Mouse (Mus musculus): ENCODE data around the gene Crocc2. TPM values are rescaled to one million over a fixed set of nuclear protein-coding genes. Genes with fewer than 3 reads are reported as not detected.
"Not testable (repeated sequence)": the region's sequence is repeated elsewhere in the genome, so short reads cannot be mapped to it uniquely, and the experiment has no call there.

Crocc2 gene
- polyA plus RNA-seq, 1 experiment from 2014 or later, result 0.32 TPM

- H3K27ac ChIP-seq (replicated peaks; ENCODE audit: low read depth, low read length), result no peak overlapping the region
- 3% methylated on average over 4 of the region's 4 CpGs for WGBS
- no peak overlapping the region for H3K4me3 ChIP-seq (ENCODE audit: low read depth, low read length)
- peak; percentile 99 for DNase-seq (ENCODE audit: low spot score)
- H3K36me3 ChIP-seq (ENCODE audit: control insufficient read depth, insufficient read depth, low read length), result no peaks in the 10 kb centered on the region
- H3K4me1 ChIP-seq (ENCODE audit: control insufficient read depth, insufficient read depth, low read length), result peaks cover 26% of the 10 kb centered on the region; the same call in 1 of the 2 replicates
- no peak overlapping the region for H3K4me2 ChIP-seq (ENCODE audit: low read depth, severe bottlenecking)
- H3K9ac ChIP-seq (ENCODE audit: low read length), result no peak overlapping the region
- no peaks in the 10 kb centered on the region for H3K27me3 ChIP-seq (ENCODE audit: control insufficient read depth, insufficient read depth, low read length)
- no peaks in the 10 kb centered on the region for H3K9me3 ChIP-seq (ENCODE audit: control insufficient read depth, low read length)
- peak; percentile 45; the same call in 1 of the 2 replicates for ATAC-seq (ENCODE audit: insufficient number of reproducible peaks, low FRiP score, low TSS enrichment, low read depth)
Observed at GRCm38 (mm10) chr1:93174399-93174798, 5.9 kb downstream of the Crocc2 start.

GRCm38 (mm10) chr1:93175849-93176248 lies 7.3 kb downstream of the Crocc2 start:
- no peaks in the 10 kb centered on the region for H3K27me3 ChIP-seq (ENCODE audit: control insufficient read depth, insufficient read depth, low read length)
- ATAC-seq (ENCODE audit: insufficient number of reproducible peaks, low FRiP score, low TSS enrichment, low read depth) (0 out of 2 replicates have a peak, but pooled peaks have one; percentile 10), DNase-seq (ENCODE audit: low spot score) (peak; percentile 51)
- no peak overlapping the region; the same call in 1 of the 2 replicates for H3K4me3 ChIP-seq (ENCODE audit: low read depth, low read length)
- H3K27ac ChIP-seq (replicated peaks; ENCODE audit: low read depth, low read length), result peak overlapping the region; percentile 94
- 11% methylated on average over 6 of the region's 6 CpGs for WGBS
- peak overlapping the region; percentile 64 for H3K4me2 ChIP-seq (ENCODE audit: low read depth, severe bottlenecking)
- H3K36me3 ChIP-seq (ENCODE audit: control insufficient read depth, insufficient read depth, low read length), result no peaks in the 10 kb centered on the region
- H3K9ac ChIP-seq (ENCODE audit: low read length), result peak overlapping the region; percentile 42
- H3K4me1 ChIP-seq (ENCODE audit: control insufficient read depth, insufficient read depth, low read length), result peaks cover 26% of the 10 kb centered on the region; the same call in 1 of the 2 replicates
- H3K9me3 ChIP-seq (ENCODE audit: control insufficient read depth, low read length), result no peaks in the 10 kb centered on the region

DNA sequence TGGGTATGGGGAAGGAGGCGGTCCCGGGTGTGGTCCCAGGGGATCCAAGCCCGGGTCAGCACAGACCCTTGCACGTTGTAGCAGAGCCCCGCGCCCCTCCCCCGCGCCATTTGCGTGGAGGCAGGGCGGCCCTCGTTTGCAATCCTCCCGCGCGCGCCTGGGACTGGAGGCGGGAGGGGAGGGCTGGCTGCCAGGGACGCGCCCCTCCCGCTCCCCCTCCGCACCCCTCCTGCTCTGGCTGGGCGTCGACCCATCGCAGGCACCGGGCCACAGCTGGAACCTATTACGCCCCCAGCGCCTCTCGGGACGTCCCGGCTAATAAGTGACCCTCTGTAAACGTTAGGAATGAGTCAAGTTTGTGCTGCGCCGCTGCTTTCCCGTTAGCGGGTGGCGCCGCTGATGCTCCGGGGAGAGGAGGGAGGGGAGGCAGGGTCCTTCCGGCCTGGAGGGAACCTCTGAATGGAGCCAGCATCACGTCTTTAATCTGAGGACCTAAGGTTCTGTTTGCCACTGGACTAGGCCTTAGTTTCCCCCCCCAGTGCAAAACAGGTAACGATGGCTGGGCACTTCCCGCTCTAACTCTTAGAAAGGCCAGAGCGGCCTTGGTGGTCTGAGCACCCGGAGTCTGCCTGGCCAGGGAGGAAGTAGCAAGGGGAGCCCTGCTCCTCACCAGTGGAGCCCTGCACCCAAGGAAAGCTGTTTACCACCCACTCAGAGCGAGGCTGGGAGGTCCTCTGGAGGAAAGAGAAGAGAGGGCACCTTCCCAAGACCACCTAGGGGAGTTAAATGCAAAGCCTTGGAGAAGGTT lies 8.2 kb downstream of the Crocc2 start:
- DNase-seq (ENCODE audit: low spot score) (peak; percentile 95), ATAC-seq (ENCODE audit: insufficient number of reproducible peaks, low FRiP score, low TSS enrichment, low read depth) (peak; percentile 90)
- WGBS, result under 1% methylated on average over 37 of the region's 44 CpGs
- Histone ChIP-seq H3K27me3 (ENCODE audit: control insufficient read depth, insufficient read depth, low read length) (no peaks in the 10 kb centered on the region), H3K27ac (replicated peaks; ENCODE audit: low read depth, low read length) (peak overlapping the region; percentile 94), H3K4me3 (ENCODE audit: low read depth, low read length) (peak overlapping the region; percentile 15), H3K9me3 (ENCODE audit: control insufficient read depth, low read length) (no peaks in the 10 kb centered on the region), H3K4me1 (ENCODE audit: control insufficient read depth, insufficient read depth, low read length) (peaks cover 26% of the 10 kb centered on the region; the same call in 1 of the 2 replicates), H3K9ac (ENCODE audit: low read length) (peak overlapping the region; percentile 45), H3K36me3 (ENCODE audit: control insufficient read depth, insufficient read depth, low read length) (no peaks in the 10 kb centered on the region), H3K4me2 (ENCODE audit: low read depth, severe bottlenecking) (peak overlapping the region; percentile 64)

DNA sequence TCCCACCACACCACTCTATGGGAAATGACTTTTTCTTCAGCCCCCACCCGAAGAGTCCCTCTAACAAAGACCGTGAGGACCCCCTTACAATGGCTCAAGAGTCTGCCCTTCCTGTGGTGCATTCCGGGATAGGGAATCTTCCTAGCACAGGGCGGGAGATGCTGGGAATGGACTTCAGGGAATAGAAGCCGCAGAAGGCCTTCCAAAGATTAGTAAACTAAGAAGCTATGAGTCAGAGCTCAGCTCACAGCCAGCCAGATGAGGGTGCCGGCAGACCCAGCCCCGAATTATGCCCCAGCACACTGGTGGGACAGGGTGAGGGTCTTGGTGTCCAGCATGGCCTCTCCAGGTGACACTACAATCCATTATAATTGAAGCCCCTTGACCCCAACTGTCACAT lies 13.8 kb downstream of the Crocc2 start:
- Histone ChIP-seq H3K9ac (ENCODE audit: low read length) (no peak overlapping the region), H3K4me3 (ENCODE audit: low read depth, low read length) (no peak overlapping the region), H3K9me3 (ENCODE audit: control insufficient read depth, low read length) (no peaks in the 10 kb centered on the region), H3K4me1 (ENCODE audit: control insufficient read depth, insufficient read depth, low read length) (peaks cover 11% of the 10 kb centered on the region; the same call in 1 of the 2 replicates), H3K27me3 (ENCODE audit: control insufficient read depth, insufficient read depth, low read length) (no peaks in the 10 kb centered on the region), H3K27ac (replicated peaks; ENCODE audit: low read depth, low read length) (no peak overlapping the region), H3K4me2 (ENCODE audit: low read depth, severe bottlenecking) (no peak overlapping the region), H3K36me3 (ENCODE audit: control insufficient read depth, insufficient read depth, low read length) (no peaks in the 10 kb centered on the region)
- DNase-seq (ENCODE audit: low spot score) (no peak), ATAC-seq (ENCODE audit: insufficient number of reproducible peaks, low FRiP score, low TSS enrichment, low read depth) (no peak)
- WGBS, result 91% methylated on average over 7 of the region's 7 CpGs

DNA sequence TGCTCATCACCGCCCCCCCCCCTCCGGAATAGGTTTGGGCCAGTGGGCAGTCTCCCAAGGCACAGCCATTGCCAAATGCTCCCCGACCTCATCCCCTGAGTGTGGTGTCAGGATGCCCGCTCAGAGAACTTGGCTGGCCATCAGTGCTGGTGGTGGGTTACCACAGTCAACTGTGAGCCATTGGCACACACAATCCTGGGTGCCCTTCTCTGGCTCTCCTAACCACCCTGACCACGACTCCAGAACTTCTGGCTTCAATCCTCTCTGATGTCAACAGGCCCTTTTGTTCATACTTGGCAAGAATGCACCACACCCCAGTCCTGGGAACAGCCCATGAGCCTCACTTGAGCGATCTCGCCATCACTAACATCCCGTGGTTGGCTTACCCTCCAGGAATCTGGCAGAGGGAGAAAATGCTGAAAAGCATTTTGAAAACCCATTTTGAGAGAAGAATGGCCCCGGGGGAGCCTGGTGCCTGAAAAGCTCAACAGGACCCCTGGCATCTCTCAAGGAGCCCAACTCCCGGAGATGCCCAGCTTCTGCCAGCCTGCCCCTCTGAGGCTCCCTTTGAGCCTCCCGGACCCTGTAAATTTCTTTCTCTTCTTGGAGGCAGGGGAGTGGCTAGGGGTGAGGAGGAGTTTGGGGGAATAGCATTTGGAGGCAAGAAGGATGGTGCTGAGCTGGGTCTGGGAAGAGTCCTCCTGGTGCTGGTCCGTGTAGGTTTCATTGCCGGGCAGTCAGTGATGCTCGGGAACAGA lies 15.7 kb downstream of the Crocc2 start:
- no peak overlapping the region for H3K4me2 ChIP-seq (ENCODE audit: low read depth, severe bottlenecking)
- no peaks in the 10 kb centered on the region for H3K4me1 ChIP-seq (ENCODE audit: control insufficient read depth, insufficient read depth, low read length)
- no peak overlapping the region for H3K9ac ChIP-seq (ENCODE audit: low read length)
- no peak for ATAC-seq (ENCODE audit: insufficient number of reproducible peaks, low FRiP score, low TSS enrichment, low read depth)
- WGBS, result 81% methylated on average over 14 of the region's 14 CpGs
- no peaks in the 10 kb centered on the region for H3K27me3 ChIP-seq (ENCODE audit: control insufficient read depth, insufficient read depth, low read length)
- H3K27ac ChIP-seq (replicated peaks; ENCODE audit: low read depth, low read length), result no peak overlapping the region
- DNase-seq (ENCODE audit: low spot score), result no peak
- H3K4me3 ChIP-seq (ENCODE audit: low read depth, low read length), result no peak overlapping the region
- H3K9me3 ChIP-seq (ENCODE audit: control insufficient read depth, low read length), result no peaks in the 10 kb centered on the region
- no peaks in the 10 kb centered on the region for H3K36me3 ChIP-seq (ENCODE audit: control insufficient read depth, insufficient read depth, low read length)

DNA sequence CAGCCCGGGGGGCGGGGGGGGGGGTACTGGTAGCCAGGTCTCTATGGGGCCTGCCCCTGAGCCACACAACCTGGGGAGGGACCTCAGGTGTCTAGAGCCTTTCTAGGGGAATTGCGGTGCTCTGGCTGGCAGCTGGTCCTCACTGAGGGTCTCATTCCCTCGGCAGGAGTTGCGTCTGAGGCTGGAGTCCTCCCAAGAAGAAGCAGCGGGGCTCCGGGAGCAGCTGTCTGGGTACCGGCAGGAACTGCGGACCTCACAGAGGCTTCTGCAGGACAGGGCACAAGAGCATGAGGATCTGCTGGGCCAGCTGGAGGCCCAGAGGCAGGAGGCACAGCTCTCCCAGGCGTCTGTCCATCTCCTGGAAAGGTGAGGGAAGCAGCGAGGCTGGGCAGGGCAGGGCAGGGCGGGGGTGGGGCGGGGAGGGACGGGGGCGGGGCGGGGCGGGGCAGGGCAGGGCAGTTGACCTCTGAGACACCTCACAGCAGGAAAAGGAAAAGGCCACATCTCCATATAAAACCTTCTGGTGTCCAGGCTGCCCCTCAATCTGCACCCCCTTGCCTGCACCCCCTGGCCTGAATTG lies 22.3 kb downstream of the Crocc2 start:
- peak overlapping the region; percentile 33; the same call in 1 of the 2 replicates for H3K4me2 ChIP-seq (ENCODE audit: low read depth, severe bottlenecking)
- no peak overlapping the region for H3K9ac ChIP-seq (ENCODE audit: low read length)
- no peak overlapping the region for H3K27ac ChIP-seq (replicated peaks; ENCODE audit: low read depth, low read length)
- WGBS, result 5% methylated on average over 13 of the region's 17 CpGs
- H3K9me3 ChIP-seq (ENCODE audit: control insufficient read depth, low read length), result 0 out of 2 replicates have a peak, but pooled peaks cover 3% of the 10 kb centered on the region
- no peaks in the 10 kb centered on the region for H3K27me3 ChIP-seq (ENCODE audit: control insufficient read depth, insufficient read depth, low read length)
- no peak for ATAC-seq (ENCODE audit: insufficient number of reproducible peaks, low FRiP score, low TSS enrichment, low read depth)
- DNase-seq (ENCODE audit: low spot score), result no peak
- no peaks in the 10 kb centered on the region for H3K36me3 ChIP-seq (ENCODE audit: control insufficient read depth, insufficient read depth, low read length)
- H3K4me3 ChIP-seq (ENCODE audit: low read depth, low read length), result no peak overlapping the region
- no peaks in the 10 kb centered on the region for H3K4me1 ChIP-seq (ENCODE audit: control insufficient read depth, insufficient read depth, low read length)

DNA sequence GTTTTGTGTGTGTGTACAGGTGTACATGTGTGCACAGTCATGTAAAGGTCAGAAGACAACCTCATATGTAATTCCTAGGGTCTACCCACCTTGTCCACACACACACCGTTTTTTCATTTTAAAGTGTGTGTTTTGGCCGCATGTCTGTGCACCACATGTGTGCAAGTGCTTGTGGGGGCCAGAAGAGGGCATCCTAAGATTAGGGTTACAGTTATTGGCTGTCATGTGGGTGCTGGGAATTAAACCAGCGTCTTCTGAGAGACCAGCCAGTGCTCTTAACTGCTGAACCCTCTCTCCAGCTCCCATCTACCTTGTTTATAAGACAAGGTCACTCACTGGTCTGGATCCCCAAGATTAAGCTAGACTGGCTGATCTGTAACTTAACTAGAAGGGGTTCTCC lies 26.4 kb downstream of the Crocc2 start:
- ATAC-seq (ENCODE audit: insufficient number of reproducible peaks, low FRiP score, low TSS enrichment, low read depth), result no peak
- 89% methylated on average over 3 of the region's 3 CpGs for WGBS
- no peaks in the 10 kb centered on the region for H3K36me3 ChIP-seq (ENCODE audit: control insufficient read depth, insufficient read depth, low read length)

GRCm38 (mm10) chr1:93197454-93197853 lies 28.9 kb downstream of the Crocc2 start:
- 90% methylated on average over 2 of the region's 2 CpGs for WGBS
- not testable (repeated sequence) for ATAC-seq (ENCODE audit: insufficient number of reproducible peaks, low FRiP score, low TSS enrichment, low read depth)

More for the DNA sequence above, 26.4 kb downstream of the Crocc2 start:
- 0 out of 2 replicates have a peak, but pooled peaks cover 6% of the 10 kb centered on the region for H3K9me3 ChIP-seq (ENCODE audit: control insufficient read depth, low read length)
- H3K9ac ChIP-seq (ENCODE audit: low read length), result no peak overlapping the region
- no peaks in the 10 kb centered on the region for H3K4me1 ChIP-seq (ENCODE audit: control insufficient read depth, insufficient read depth, low read length)
- H3K27ac ChIP-seq (replicated peaks; ENCODE audit: low read depth, low read length), result no peak overlapping the region
- H3K27me3 ChIP-seq (ENCODE audit: control insufficient read depth, insufficient read depth, low read length), result no peaks in the 10 kb centered on the region
- no peak overlapping the region for H3K4me2 ChIP-seq (ENCODE audit: low read depth, severe bottlenecking)
- no peak overlapping the region for H3K4me3 ChIP-seq (ENCODE audit: low read depth, low read length)
- no peak for DNase-seq (ENCODE audit: low spot score)

More at GRCm38 (mm10) chr1:93197454-93197853, 28.9 kb downstream of the Crocc2 start:
- H3K4me3 ChIP-seq (ENCODE audit: low read depth, low read length); H3K27me3 ChIP-seq (ENCODE audit: control insufficient read depth, insufficient read depth, low read length); DNase-seq (ENCODE audit: low spot score); H3K4me1 ChIP-seq (ENCODE audit: control insufficient read depth, insufficient read depth, low read length); H3K36me3 ChIP-seq (ENCODE audit: control insufficient read depth, insufficient read depth, low read length); H3K27ac ChIP-seq (replicated peaks; ENCODE audit: low read depth, low read length); H3K9me3 ChIP-seq (ENCODE audit: control insufficient read depth, low read length); H3K9ac ChIP-seq (ENCODE audit: low read length); H3K4me2 ChIP-seq (ENCODE audit: low read depth, severe bottlenecking): not testable (repeated sequence)
